Mouse (Mus musculus) spleen, postnatal 0 days (tissue): ENCODE results near the gene 1700034J05Rik. TPM values are rescaled to one million over a fixed set of nuclear protein-coding genes. Genes with fewer than 3 reads are reported as not detected.

Experiments used
- polyA plus RNA-seq: library from polyadenylated mRNA; unstranded; fragments of >200 nt; fragmentation: Nextera tagmentation; extraction: Ambion mirVana; gene quantifications from 2 replicates; pipeline ENCODE4 v1.2.1, GENCODE M21; 2015

1700034J05Rik gene
- 0.08 and 0.17 TPM in 2 replicates for polyA plus RNA-seq

GRCm38 (mm10) chr6:146954258-146954657, at the start of gene 1700034J05Rik:
Gene 1700034J05Rik, minus strand, starts transcription at chr6:146954422.

Other genes with a start within 250 kb of the 1700034J05Rik start
- gene Stk38l, start 229.4 kb downstream of the 1700034J05Rik start, polyA plus RNA-seq = 4.8 and 5.7 TPM in 2 replicates
- gene Arntl2, start 158.4 kb downstream of the 1700034J05Rik start, polyA plus RNA-seq = 0.43 and 0.78 TPM in 2 replicates
- not detected in 2 replicates for gene Smco2, start 104.3 kb downstream of the 1700034J05Rik start, polyA plus RNA-seq
- gene Ppfibp1, start 65.9 kb downstream of the 1700034J05Rik start, polyA plus RNA-seq = 21.9 and 22.3 TPM in 2 replicates
- 0.58 and 0.63 TPM in 2 replicates for gene Rep15, start 78.2 kb upstream of the 1700034J05Rik start, polyA plus RNA-seq
- gene Mrps35, start 88.3 kb upstream of the 1700034J05Rik start, polyA plus RNA-seq = 67.0 and 70.6 TPM in 2 replicates
- gene Mansc4, start 132.6 kb upstream of the 1700034J05Rik start, polyA plus RNA-seq = 0.57 and 1.2 TPM in 2 replicates
- 2.1 and 3.0 TPM in 2 replicates for gene Klhl42, start 137.0 kb upstream of the 1700034J05Rik start, polyA plus RNA-seq